Mouse (Mus musculus) cerebellum, adult 2 months (tissue): Measurements from ENCODE around the gene 2310034G01Rik. TPM values are rescaled to one million over a fixed set of nuclear protein-coding genes. Genes with fewer than 3 reads are reported as not detected.

Experiments
- DNase-seq, 2 experiments: peaks; one replicate each; pipeline ENCODE4 v3.0.0; 2021
- H3K27ac ChIP-seq: fragments of 200-500 bp; 2 replicates; pipeline ENCODE4 v1.5.1; 2012; ENCODE audit warnings: low read length, control low read depth, inconsistent platforms; ENCODE audit not compliant: insufficient read depth
- H3K27me3 ChIP-seq: fragments of 200-500 bp; 2 replicates; pipeline ENCODE4 v1.6.1; 2012; ENCODE audit warnings: inconsistent platforms, mild to moderate bottlenecking, low read length, moderate library complexity; ENCODE audit not compliant: control insufficient read depth, insufficient read depth
- H3K4me1 ChIP-seq: fragments of 200-500 bp; 2 replicates; pipeline ENCODE4 v1.6.1; 2011; ENCODE audit warnings: low read length; ENCODE audit not compliant: control insufficient read depth, insufficient read depth
- H3K4me3 ChIP-seq: fragments of 200-500 bp; replicated peaks from 2 replicates; pipeline ENCODE3; 2011; ENCODE audit warnings: mild to moderate bottlenecking, low read depth, low read length, control low read depth; ENCODE audit not compliant: insufficient read depth
- CTCF ChIP-seq: fragments of 200-500 bp; IDR thresholded peaks from 2 replicates; pipeline ENCODE4 v1.5.1; 2011; ENCODE audit warnings: low read depth, mild to moderate bottlenecking, control low read depth, low read length, moderate library complexity, borderline replicate concordance; ENCODE audit not compliant: insufficient read depth
- POLR2A ChIP-seq: fragments of 200-500 bp; IDR thresholded peaks from 2 replicates; pipeline ENCODE4 v1.6.1; 2011; ENCODE audit warnings: low read length, control low read depth, borderline replicate concordance; ENCODE audit not compliant: insufficient read depth
- WGBS: fragments of 180-500 bp; shearing (Covaris S2); methylation state at CpG from one replicate; pipeline ENCODE4 v1.1.7; 2018; 5-methylcytosine and 5-hydroxymethylcytosine counted together
- polyA plus RNA-seq: library from polyadenylated mRNA; depleted of rRNA; stranded (reverse); fragments of >200 nt; gene quantifications from 2 replicates; pipeline ENCODE4 v1.2.3, GENCODE M21; 2012

Gene 2310034G01Rik
- polyA plus RNA-seq, 1 experiment: 1.7 TPM

DNA sequence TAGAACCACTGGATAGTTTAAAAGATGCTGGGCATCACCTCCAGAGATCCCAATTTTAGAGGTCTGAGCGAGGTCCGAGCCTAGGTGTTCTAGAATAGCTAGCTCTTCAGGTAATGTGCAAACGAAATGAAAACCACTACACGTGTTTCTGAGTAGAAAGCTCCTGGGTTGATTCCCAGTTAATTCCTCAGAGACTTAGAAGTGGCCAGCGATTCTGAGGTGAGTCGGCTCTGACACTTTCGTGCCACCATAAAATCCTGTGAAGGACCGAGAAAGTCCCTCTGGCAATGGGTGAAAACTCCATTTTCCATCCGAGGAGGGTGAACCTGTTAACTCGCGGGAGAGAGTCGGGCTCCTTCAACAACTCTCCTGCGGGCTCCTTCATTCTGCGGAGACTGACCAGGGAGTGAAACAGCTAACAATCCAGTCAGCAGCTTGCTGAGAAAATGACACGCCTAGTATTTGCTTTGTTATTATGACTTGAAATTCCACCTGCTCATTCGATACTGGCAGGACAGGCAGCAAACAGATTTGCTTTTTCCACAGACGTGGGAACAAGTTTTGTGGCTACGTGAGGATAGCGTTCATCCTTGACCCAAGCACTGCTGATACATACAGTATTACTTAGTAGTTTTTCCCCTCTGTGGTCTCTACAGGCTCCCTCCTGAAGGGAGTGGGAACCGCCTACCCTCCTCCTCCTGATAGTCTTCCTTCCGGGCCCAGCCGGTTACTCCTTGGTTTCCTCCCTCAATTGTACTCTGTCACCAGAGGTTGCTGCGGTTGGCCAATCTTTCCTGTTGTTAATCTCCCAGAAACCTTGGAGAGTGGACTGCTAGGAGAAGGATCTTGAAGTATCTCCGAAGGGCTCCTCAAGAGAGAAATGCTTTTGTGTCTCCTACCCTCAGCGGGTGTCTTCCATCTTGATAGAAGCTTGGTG is 7.5 kb upstream of the 2310034G01Rik start:
- peak in 1 of 2 experiments; percentile 23 for DNase-seq
- peak overlapping the region; percentile 43; the same call in 1 of the 2 replicates for H3K27ac ChIP-seq

DNA sequence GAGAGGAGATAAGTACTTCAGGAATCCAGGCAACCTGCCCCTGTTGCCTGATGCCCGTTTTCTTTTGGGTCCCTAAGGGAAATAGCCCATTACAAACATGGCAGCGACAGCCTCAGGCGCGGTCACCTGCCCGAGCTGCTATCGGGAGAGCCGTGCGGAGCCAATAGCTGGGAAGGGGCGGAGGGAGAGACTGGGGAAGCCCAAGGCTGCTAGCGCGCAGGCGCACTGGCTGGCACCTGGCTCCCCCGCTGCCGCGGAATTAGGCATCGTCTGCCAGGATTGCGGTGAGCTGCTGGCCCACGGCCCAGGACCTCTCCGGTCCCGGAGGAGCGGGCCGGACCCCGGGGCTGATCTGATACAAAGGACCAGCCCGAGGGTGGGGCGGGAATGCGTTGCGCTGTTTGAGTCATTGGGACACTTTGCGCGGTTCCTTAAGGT is 6.6 kb upstream of the 2310034G01Rik start:
- Histone ChIP-seq H3K27me3 (no peaks in the 10 kb centered on the region), H3K27ac (peak overlapping the region; percentile 43), H3K4me1 (no peaks in the 10 kb centered on the region), H3K4me3 (peak overlapping the region; percentile 83)
- peak; percentile 94 to 96 for DNase-seq
- WGBS: under 1% methylated on average over 29 of the region's 29 CpGs
- TF ChIP-seq CTCF (no peak), POLR2A (peak; percentile 54; the same call in 1 of the 2 replicates)

More for the DNA sequence above, 7.5 kb upstream of the 2310034G01Rik start:
- no peaks in the 10 kb centered on the region for H3K4me1 ChIP-seq
- TF ChIP-seq CTCF: no peak
- TF ChIP-seq POLR2A: no peak
- no peaks in the 10 kb centered on the region for H3K27me3 ChIP-seq
- H3K4me3 ChIP-seq: peak overlapping the region; percentile 83
- 40% methylated on average over 25 of the region's 25 CpGs for WGBS

DNA sequence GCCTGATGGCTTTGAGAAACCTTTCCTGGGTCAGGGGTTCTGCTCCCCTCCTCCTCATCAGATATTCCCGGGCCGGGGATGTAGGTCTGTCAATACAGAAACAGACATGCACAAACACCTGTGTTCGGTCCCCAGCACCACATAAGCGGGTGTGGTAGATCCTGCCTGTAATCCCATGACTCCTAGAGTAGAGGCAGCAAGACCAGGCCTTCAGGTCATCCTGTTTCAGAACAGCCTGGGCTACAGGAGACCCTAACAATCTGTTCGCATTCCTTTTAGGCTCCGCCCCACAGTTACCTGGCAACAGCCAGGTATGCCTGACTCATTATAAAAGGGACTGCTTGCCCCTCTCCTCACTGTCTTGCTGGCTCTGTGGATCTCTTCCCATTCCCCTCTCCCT is 552 bp downstream of the 2310034G01Rik start:
- Histone ChIP-seq H3K4me3 (peak overlapping the region; percentile 74), H3K27me3 (no peaks in the 10 kb centered on the region), H3K4me1 (peaks cover 5% of the 10 kb centered on the region), H3K27ac (peak overlapping the region; percentile 61; the same call in 1 of the 2 replicates)
- WGBS: 28% methylated on average over 6 of the region's 6 CpGs
- DNase-seq: no peak
- TF ChIP-seq CTCF (no peak), POLR2A (no peak)

DNA sequence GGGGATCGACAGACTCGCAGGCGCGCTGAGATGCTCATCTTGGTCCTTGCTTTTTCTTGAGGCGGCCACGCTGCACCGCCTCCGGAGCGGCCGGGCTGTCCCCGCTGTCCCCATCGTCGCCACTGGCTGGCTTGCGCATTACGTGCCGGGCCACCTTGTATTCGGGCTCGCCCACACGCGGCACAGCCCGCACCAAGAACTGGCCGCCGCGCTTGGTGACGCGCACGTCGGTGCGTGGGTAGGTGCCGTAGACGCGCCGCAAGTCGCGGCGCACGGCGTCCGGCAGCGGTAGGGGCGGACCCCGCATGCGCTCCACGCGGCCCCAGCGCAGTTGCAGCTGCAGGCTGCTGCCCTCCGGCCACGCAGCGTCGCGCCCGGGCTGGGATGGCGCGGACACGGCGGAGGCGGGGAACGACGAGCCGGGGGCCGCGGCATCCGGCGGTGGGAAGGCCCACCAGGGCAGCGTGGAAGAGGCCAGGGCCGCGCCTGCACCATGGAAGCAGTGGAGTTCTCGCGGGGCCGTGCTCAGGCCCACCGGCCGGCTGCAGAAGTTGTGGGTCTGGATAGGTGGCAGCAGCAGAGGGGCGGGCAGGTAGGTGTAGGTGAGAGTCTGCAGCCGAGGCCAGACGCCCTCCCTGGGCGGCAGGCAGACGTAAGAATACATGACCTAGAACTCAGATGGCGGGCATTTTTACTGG is 1.2 kb downstream of the 2310034G01Rik start:
- peak overlapping the region; percentile 74 for H3K4me3 ChIP-seq
- DNase-seq: peak; percentile 92 to 94
- H3K27ac ChIP-seq: peak overlapping the region; percentile 97
- peaks cover 5% of the 10 kb centered on the region for H3K4me1 ChIP-seq
- H3K27me3 ChIP-seq: no peaks in the 10 kb centered on the region
- TF ChIP-seq POLR2A (peak; percentile 89), CTCF (no peak)
- WGBS: under 1% methylated on average over 77 of the region's 78 CpGs

DNA sequence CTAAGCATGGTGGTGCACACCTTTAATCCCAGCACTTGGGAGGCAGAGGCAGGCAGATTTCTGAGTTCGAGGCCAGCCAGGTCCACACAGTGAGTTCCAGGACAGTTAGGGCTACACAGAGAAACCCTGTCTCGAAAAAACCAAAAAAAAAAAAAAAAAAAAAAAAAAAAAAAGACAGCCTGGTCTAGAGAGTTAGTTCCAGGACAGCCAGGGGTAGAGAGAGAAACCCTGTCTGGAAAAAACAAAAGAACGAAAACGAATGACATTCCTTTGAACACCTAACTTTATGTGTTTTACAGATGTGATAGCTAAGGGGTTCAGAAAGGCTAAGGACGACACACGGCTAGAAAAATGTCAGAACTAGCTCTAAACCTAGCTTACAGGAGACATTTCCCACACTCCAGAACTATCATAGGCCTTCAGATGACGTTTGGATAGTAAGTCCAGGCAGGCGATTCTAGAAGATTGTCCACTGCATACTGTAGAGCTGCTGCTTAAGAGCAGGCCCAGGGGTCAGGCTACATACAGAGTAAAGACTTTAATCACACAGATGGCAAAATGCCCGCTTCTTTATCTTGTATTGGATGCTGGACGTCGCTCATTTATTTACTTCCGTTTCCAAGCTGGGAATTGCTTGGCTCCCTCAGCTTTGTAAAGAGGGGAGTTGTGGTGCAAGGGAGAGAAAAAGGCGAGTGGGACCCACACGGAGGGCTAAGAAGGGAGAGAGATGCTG is 2.0 kb downstream of the 2310034G01Rik start:
- no peak for TF ChIP-seq POLR2A
- TF ChIP-seq CTCF: no peak
- H3K4me1 ChIP-seq: peaks cover 5% of the 10 kb centered on the region
- no peak for DNase-seq
- WGBS: 19% methylated on average over 14 of the region's 14 CpGs
- peak overlapping the region; percentile 97 for H3K27ac ChIP-seq
- H3K27me3 ChIP-seq: no peaks in the 10 kb centered on the region
- peak overlapping the region; percentile 74 for H3K4me3 ChIP-seq

DNA sequence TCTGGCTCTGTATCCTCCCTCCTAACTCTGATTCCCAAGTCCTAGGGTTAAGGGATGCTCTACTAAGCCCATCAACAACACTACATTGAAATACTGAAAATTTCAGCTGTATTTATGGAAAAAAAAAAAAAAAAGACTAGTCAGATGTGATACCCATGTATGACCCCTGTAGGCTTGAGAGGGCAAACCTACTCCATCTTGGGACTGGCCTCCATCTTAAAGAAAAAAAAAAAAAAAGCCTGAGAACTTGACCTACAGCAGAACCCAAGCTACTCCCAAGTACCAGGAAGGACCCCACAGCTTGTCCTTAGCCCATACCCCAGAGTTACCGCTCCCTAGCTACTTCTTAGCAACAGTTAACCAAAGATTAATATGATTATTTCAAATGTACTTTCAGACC is 3.0 kb downstream of the 2310034G01Rik start:
- WGBS: 96% methylated on average over 1 of the region's 1 CpGs
- Histone ChIP-seq H3K27ac (no peak overlapping the region), H3K4me1 (peaks cover 5% of the 10 kb centered on the region), H3K27me3 (no peaks in the 10 kb centered on the region), H3K4me3 (no peak overlapping the region)
- no peak for DNase-seq
- no peak for TF ChIP-seq CTCF
- no peak for TF ChIP-seq POLR2A
